Mouse (Mus musculus): ENCODE measurements at regions not wholly inside any gene's neighbourhood (a gene's known extent, or its start where the extent isn't known, plus 50 kb on each side); places are given as distances from the start of the nearest gene placed in this dataset.

DNA sequence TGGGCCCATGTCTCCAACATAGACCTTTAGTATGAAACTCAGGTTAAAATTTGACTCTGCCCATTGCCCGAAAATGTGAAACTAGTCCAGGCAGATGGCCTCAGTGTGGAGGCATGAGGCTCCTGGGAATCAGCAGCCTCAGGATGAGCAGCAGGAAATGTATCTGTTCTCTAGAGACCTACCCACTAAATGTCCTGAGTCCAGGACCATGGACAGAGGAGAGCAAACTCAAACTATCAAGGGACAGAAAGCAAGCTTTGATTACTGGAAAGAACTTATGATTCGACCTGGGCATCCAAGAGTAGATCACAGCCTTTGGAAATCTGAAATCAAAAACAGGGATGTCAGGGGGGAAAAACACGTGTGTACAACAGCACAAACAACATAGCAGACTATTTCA lies 230.3 kb upstream of the Ncam1 start:
- no peak for TF ChIP-seq ELF1 (IDR thresholded peaks at IDR 0.05; ENCODE audit: low read depth, low read length)
- TF ChIP-seq MAX (IDR thresholded peaks at IDR 0.05; ENCODE audit: low read length), result no peak
- no peak for TF ChIP-seq MAZ (IDR thresholded peaks at IDR 0.05; ENCODE audit: low read depth, low read length)
- no peak for TF ChIP-seq USF1 (IDR thresholded peaks at IDR 0.05; ENCODE audit: low read depth, low read length)
- no peak for TF ChIP-seq CTCF (conservative IDR thresholded peaks at IDR 0.05 in 1 of 2, IDR thresholded peaks at IDR 0.05 in 1 of 2; ENCODE audit: low read depth in 2 of 2, low read length in 2 of 2)
- no peak for TF ChIP-seq ZNF384 (IDR thresholded peaks at IDR 0.05; ENCODE audit: low read depth, low read length)
- TF ChIP-seq MXI1 (IDR thresholded peaks at IDR 0.05; ENCODE audit: low read depth, low read length), result no peak
- no peak for TF ChIP-seq CHD2 (IDR thresholded peaks at IDR 0.05; ENCODE audit: low read length)
- no peak for TF ChIP-seq EP300 (IDR thresholded peaks at IDR 0.05; ENCODE audit: low read length)
- no peak for TF ChIP-seq BHLHE40 (IDR thresholded peaks at IDR 0.05; ENCODE audit: low read depth, low read length)
- TF ChIP-seq ZMIZ1 (IDR thresholded peaks at IDR 0.05; ENCODE audit: low read depth, low read length), result no peak
- no peak for TF ChIP-seq KAT2A (IDR thresholded peaks at IDR 0.05; ENCODE audit: insufficient replicate concordance, low read length)
- TF ChIP-seq SIN3A (IDR thresholded peaks at IDR 0.05; ENCODE audit: low read length), result no peak

Measured in CH12.LX (cell line).